Mouse (Mus musculus) megakaryocyte-erythroid progenitor cell, adult 5-6 weeks (primary cell): ENCODE data around the gene Krtap29-1. TPM values are rescaled to one million over a fixed set of nuclear protein-coding genes. Genes with fewer than 3 reads are reported as not detected.

Source experiments
- ATAC-seq: replicated peaks from 2 replicates; pipeline ENCODE4 v1.8.0; 2016; ENCODE audit warnings: mild to moderate bottlenecking, inconsistent platforms; ENCODE audit not compliant: severe bottlenecking, poor library complexity, low FRiP score, low TSS enrichment
- total RNA-seq, 2 experiments: library from RNA; stranded (forward) in 1 of 2; stranded (reverse) in 1 of 2; fragments of 200-1000, 215-1000 nt in 1 of 2; fragments of >200 nt in 1 of 2; fragmentation: Nextera tagmentation in 1 of 2; gene quantifications; 2 replicates each; pipeline ENCODE4 v1.2.3; 2014 to 2017

Krtap29-1 gene
- total RNA-seq (2014; fragmentation: Nextera tagmentation) (not detected in 2 replicates), total RNA-seq (2017) (not detected in 2 replicates)

DNA sequence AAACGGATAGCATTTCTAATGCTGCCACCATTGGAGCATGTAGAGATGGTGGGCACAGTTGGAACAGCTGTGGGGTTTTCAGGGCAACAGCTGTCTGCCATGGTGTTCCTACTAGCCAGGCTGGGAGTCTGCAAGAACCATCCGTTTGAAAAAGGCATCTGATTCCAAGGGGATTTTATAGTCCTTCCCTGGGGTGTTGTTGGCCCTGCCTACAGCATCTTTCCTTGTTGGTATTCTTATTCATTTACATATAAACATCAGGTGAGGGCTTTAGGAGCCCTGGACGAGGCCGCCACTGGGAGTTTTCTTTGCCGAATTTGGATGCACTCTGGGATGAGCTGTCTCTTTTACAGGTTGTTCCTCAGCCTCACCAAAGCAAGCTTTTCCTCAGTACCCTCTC, at the start of gene Krtap29-1:
Krtap29-1 (minus strand) TSS at position 101 of the 400 bp plus-strand sequence.
- no peak for ATAC-seq

DNA sequence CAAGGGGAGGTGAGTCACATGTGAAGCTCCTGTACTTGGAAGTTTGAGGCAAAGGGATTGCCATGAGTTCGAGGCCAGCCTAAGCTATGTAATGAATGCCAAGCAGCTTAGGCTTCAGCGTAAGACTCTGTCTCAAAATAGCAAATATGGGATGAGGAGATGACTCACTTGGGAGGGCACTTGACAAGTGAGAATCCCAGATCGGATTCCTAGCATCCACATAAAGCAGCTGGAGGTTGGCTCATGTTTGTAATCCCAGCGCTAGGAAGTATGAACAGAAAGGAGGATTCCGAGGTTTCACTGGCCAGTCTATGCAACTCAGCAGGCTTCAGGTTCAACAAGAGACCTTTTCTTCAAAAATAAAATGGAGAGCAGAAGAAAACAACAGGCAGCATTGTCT, 42.6 kb upstream of the Krtap29-1 start:
- no peak for ATAC-seq

DNA sequence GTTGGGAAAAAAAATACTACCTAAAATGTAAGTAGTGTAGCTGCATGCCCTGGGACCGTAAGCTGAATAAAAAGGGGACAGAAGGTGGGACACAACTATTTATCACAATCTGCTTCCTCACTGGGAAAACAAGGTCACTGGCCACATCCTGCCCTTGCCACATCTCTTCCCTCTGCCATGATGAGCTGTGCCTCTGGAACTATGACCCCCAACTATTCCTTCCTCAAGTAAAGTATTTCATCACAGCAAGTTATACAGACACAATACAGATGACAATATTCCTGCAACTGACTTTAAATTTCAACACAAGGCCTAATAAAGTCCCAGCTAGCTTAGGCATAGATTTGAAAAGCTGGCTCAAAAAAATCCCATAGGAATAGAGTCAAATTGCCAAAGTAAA, 40.6 kb upstream of the Krtap29-1 start:
- ATAC-seq: no peak

DNA sequence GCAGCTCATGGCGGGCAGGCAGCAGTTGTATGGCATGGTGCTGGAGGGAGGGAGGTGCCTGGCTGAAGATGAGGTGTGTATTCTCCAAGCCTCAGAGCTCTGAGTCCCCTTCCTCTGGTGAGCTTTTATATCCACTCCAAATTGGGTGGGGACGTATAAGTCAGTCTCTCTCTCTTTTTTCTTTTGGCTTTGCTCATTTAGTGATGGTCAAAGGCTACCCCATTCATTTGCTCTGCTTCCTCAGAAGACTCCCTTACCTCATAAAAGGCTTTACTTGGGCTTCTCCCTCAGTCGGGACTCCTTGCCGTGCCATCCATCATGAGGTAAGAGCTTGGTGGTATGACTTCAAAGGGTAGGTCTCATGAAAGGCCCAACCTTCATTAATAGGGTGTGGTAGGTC, 37.3 kb upstream of the Krtap29-1 start, which contains the start of gene Krt33a:
Krt33a (minus strand) TSS at position 101 of the 400 bp plus-strand sequence.
- ATAC-seq: no peak

DNA sequence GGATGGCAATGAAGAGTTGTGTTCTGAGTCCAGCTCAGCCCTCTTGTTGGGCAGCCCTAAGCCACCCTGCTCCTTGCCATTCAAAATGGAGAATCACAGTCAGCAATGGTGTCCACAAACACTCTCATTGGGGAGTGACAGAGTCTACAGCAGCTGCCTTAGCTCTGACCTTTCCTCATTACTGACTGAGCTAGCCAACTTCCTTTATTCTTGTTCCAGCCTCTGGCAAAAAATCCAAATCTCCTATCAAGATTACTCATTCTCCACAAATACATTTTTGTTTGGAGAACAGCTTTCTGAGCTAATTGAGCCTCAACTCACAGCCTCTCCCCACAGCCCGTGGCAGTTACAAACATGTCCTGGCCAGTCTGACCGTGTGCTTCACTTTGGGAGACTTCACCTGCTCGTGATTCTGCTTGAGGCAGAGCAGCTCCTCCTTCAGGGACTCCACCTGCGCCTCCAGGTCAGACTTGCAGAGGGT, 34.9 kb upstream of the Krtap29-1 start:
- no peak for ATAC-seq

DNA sequence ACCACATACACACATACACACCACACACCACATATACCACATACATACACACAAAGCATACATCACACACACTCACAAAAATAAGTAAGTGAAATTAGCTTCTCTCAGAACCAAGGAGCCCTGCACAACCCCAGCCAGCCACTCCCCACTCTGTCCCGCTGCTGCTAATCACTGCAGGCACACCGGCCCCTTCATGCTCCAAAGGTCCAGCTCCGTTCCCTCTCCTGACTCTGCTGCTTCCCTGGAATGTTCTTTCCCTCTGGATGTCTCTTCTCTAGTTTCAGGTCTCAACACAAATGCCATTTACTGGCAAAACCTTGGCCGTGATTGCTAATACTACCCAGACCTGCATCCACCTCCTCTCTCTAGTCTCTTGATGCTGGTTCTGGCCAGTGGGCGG, 31.8 kb upstream of the Krtap29-1 start:
- ATAC-seq: no peak

DNA sequence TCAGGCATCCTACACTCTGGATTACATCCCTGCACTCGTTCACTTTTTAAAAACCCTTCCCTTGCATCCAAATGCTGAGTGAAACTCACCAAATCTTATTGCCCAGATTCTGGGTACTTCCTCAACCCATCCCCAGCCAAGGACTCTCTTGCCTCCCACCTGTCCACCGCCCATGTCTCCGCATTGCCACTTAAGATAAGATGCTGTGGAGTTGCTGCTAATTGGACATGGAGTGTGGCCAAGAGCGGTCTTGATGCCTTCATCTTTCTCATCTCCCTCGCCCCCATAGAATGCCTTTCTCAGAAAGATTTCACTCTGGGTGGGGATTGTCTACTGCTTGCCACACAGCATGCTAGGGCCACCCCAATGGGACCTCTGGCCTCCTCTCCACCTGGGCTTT, 29.5 kb upstream of the Krtap29-1 start:
- no peak for ATAC-seq

DNA sequence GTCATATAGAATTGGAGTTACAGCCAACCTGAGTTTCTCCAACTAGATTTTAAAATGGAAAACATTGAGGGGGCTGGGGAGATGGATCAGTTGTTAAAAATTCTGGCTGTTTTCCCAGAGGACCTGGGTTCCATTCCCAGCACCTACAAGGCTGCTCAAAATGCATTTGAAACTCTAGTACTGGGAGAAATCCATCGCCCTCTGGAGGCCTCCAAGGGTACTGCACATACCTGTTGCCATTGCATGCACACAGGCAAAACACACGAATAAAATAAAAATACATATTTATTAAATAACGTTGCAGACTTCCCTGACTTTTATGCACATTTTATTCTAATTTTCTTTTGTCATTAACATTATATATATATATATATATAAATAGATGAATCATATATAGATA, 27.8 kb upstream of the Krtap29-1 start:
- ATAC-seq: no peak

DNA sequence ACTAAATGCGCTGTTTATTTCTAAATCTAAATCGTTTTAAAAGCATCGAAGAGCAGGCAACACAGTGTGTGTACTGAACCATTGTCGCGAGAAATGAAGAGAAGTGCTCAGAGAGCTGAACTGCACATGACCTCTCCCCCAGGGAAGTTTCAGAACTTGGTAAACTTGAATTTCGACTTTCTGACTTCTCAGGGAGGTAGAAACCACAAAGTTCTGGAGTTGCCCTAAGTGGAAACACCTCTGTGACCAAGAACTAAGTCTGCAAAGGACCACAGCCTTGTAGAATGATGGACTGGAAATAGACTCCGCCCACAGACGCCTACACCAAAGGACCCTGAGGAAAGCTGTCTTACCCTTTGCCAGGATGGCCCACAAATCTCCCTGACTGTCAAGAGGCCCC, 27.1 kb upstream of the Krtap29-1 start:
- no peak for ATAC-seq

DNA sequence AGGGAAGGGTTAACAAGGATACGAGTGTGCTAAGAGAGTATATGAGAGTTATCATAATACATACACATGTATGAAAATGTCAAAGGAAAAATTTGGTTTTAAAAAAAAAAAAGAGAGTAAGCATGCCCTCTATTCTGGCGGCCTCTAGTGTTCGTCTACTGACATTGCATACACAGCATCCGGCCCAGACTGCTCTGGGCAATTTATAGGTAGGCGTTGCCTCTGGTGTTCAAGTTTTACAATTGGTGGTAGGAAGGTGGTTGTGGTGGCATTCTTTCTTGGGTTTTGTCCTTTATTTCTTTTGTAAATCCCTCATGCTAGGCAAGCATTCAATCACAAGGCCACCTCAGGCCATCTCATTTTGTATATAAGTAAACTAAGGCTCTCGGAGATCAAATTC, 26.0 kb upstream of the Krtap29-1 start:
- ATAC-seq: peak; percentile 78

DNA sequence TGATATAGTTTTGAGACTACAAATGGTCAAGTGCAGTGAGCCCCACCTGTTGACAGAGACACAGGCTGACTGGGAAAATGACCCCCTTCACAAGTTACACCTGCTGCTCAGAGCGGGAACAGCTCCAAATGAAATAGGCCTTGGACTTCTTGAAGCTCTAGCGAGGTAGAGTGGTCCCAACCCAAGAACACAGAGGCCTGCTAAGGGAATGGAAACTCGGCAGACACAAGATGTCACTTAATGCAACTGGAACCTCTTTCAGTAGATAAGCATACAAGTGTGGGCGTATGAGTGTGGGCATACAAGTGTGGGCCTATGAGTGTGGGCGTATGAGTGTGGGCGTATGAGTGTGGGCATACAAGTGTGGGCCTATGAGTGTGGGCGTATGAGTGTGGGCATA, 20.2 kb upstream of the Krtap29-1 start:
- no peak for ATAC-seq

DNA sequence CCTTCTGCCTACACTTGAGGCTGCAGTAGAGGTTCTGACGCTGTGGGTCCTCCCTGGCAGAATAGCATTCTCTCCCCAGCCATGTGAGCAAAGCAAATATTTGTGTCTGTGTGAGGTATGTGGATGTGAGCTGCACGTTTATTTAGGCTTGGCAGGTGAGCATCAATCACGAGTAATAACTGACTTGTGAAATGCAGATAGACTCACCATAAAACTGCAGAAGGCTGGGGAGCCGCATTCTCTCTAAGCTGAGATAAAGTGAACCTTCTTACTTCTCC, 15.5 kb upstream of the Krtap29-1 start:
- no peak for ATAC-seq

DNA sequence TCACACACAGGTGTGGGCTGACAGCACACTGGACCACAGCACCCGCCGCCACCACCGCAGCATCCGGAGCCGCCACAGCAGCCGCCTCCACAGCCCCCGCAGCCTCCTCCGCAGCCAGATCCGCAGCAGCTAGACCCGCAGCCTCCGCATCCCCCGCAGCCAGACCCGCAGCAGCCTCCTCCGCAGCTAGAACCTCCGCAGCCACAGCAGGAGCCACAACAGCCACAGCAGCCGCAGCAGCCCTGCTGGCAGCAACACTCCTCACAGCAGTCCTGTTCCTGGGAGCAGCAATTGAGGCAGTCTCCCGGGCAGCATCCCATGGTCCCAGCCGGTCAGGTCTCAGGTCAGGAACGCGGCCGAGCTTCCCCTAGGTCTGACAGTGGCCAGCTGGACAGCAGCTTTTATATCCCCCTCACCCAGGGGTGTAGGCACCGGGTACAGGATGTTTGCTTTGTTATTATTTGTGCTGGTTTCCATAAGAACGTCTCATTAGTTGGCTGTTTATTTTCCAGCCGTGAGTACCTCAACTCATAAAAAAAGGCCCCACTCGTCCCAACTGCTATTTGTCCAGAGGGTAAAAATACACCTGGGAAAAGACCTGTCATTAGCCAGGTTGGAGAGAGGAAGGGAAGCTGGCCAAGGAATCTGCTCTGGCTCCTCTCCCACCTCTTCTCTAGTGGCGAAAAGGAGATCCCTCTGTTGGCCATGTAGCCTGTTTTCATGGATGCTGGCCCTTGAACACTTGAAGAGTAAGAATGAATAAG, 14.9 kb upstream of the Krtap29-1 start, which contains the start of gene Krtap17-1:
Krtap17-1 (minus strand) TSS at position 375 of the 764 bp plus-strand sequence.
- no peak for ATAC-seq

DNA sequence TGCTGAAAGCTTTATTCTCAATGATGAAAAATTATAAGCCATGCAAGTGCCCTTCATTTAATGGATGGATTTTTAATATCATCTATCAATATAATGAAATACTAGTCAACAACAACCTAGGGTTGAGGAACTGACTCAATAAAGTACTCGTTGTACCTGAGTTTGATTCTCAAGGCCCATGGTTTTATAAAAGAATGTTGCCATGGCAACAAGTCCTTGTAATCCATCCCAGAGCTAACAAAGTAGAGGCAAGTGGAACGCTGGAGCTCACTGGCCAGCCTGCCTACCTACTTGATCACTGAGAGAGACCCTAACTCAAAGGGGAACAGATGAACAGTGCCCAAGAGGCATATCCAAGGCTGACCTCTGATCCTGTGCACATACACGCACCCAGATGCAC, 11.7 kb upstream of the Krtap29-1 start:
- no peak for ATAC-seq

DNA sequence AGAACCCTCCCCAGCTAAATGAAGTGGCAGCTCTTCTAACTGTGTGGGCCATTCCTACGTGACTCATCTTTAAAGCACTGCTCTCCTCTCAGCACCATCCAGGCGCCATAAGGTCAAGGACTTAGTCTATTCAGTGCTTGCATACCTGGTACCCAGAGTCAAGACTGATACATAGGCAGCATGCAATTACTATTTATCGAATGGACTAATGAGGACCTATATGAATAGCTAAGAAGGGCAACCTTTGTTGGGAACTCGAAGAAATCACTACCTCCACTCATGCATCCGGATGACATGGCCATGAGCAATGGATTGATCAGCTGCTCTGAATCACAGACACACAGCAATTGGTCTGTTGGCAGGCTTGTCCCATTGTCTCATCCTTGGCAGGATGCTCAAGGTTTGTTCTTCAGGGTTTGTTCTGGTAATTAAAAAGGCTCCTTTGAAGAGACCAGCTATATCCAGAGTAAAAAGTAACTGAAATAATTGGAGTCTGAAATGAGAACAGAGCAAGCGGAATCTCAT, 11.1 kb upstream of the Krtap29-1 start:
- ATAC-seq: no peak

DNA sequence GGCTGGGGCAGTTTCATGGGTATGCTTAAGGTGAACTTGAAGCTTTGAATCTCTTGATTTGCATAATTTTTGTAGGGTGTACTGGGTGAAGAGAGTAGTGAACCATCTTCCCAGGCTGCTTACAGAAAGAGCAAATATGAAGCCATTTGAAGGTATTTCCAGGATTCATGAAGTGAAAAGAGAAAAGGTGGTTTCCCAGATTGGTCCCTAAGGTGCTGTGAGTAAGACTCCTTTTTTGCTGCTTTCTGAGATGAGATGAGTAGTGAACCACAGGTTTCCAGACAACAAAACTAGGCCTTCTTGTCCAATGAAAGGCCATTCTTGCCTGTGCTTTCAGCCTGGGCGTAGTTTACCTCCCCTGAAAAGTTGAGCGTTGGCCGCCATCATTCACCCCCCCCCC, 9.7 kb upstream of the Krtap29-1 start:
- no peak for ATAC-seq

DNA sequence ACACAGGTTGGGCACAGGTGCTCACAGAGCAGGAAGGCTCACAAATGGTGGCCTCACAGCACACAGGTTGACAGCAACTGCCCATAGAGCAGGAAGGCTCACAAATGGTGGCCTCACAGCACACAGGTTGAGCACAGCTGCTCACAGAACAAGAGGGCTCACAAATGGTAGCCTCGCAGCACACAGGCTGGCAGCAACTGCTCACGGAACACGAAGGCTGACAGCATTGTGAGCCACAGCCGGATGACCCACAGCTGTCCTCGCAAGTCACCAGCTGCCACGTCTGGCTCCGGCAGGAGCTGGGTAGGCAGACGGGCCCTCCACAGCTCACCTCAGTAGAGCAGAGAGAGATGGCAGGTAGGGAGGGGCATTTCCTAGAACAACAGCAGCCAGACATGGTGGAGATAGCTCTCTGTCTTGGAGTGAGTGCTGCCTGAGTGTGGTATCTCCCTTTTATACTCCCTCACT, 7.4 kb upstream of the Krtap29-1 start, which contains the start of gene Krtap16-1:
Krtap16-1 (minus strand) TSS at position 418 of the 468 bp plus-strand sequence.
- no peak for ATAC-seq

DNA sequence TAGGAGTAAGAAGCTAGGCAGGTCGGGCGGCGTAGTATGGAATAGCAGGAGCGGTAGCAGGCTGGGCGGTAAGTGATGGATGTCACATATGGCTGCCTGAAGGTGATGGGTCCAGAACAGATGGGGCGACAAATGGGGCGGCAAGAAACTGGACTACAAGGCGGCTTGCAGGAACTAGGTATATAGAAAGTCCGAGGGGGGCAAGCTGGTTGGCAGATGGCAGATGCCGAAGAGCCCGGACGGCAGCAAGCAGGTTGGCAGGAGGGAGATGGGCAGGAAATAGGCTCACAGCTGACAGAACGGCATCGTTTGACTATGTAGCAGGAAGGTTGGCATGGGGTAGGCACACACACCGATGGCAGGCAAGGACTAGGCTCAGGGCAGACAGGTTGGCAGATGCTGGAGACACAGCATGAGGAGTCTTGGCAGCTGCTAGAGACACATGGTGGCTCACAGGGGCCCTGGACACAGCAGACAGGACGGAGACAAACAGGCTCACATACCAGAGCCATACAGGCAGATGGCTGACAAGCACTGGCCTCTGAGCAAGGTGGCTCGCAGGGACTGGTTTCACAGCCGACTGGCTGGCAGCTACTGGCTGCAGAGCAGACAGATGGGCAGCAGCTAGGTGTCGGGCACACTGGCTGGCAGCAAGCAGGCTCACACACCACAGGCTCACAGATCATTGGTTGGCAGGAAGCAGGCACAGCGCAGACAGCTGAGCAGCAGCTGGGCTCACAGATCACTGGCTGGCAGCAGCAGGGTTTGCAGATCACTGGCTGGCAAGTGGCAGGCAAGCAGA, 6.6 kb upstream of the Krtap29-1 start:
- ATAC-seq: no peak; the same call in 1 of the 2 replicates

DNA sequence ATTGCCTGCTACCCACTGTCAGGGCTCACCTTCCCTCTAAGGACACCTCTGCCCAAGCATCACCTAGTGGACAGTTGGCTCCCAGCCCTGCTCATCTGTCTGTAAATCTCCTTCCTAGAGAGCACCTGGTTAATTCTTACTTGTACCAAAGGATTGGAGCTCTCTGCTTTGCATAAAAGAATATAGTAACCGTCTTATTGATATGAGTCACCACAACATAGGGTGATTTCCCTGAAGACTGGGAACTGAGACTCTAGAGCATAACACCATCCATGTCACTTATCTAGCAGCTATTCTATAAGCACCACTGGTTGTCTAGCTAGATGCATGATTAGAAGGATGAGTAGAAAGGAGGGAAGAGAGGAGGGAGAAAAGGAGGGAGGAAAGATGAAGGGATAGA, 4.6 kb upstream of the Krtap29-1 start:
- no peak for ATAC-seq

DNA sequence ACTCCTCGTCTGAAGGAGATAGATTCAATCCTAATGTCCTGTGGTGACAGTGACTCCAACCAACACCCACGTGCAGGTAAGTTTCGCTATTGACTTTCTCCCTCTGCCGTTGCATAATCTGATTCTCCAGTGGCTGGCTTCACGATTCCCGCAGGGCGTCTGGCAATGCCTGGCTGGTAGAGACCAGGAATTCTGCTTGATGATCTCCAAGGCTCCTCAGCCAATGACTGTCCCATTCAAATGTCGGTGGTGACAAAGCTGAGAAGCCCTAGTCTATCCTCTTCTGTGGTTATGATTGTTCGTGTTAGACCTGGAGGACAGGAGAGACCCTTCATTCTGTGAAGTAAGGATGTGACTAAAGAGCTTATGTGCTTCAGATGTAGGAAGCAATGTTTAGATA, 3.9 kb upstream of the Krtap29-1 start:
- no peak for ATAC-seq
